Mouse (Mus musculus): Measurements from ENCODE around the gene Emilin3. TPM values are rescaled to one million over a fixed set of nuclear protein-coding genes. Genes with fewer than 3 reads are reported as not detected.

The Emilin3 gene
- polyA plus RNA-seq, 1 experiment from 2014 or later, result not detected

GRCm38 (mm10) chr2:160918154-160918929 is 6.2 kb upstream of the Emilin3 start:
- TF ChIP-seq EP300 (IDR thresholded peaks at IDR 0.05; ENCODE audit: low read depth) (no peak), CTCF (IDR thresholded peaks at IDR 0.05; ENCODE audit: low read depth) (no peak)
- WGBS (ENCODE audit: insufficient replicate concordance), result 66% methylated on average over 8 of the region's 8 CpGs
- ATAC-seq, result no peak
- Histone ChIP-seq H3K9ac (replicated peaks) (no peak overlapping the region), H3K4me2 (ENCODE audit: low read depth, low read length) (no peak overlapping the region), H3K27me3 (ENCODE audit: insufficient read depth, low read length) (peaks cover 5% of the 10 kb centered on the region), H3K4me1 (ENCODE audit: insufficient read depth) (no peaks in the 10 kb centered on the region), H3K27ac (ENCODE audit: low read depth) (no peak overlapping the region), H3K36me3 (replicated peaks; ENCODE audit: insufficient read depth, low read length) (no peaks in the 10 kb centered on the region), H3K9me3 (ENCODE audit: low read length) (no peaks in the 10 kb centered on the region), H3K4me3 (ENCODE audit: low read depth, low read length) (no peak overlapping the region)
- DNase-seq, result no peak

DNA sequence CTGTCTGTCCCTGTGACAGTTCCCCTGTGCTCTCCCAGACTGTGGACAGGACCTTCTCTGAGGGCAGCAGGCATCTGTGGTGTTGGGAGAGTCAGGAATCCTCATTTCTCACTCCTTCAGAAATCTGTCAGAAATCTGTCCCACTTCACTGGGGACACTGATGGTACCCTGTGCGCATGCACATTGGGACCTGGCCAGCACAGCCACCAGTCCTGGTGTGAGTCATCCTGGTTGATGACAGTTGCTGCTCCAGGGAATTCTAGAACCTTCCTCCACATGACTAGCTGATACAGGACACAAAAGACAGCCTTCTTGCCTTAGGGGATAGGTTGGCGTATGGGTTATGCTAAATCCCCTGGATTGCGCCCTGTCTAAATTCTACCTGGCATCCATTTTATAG is 5.2 kb upstream of the Emilin3 start:
- Histone ChIP-seq H3K4me2 (ENCODE audit: low read depth, low read length) (no peak overlapping the region), H3K4me1 (ENCODE audit: insufficient read depth) (no peaks in the 10 kb centered on the region), H3K27ac (ENCODE audit: low read depth) (no peak overlapping the region), H3K9ac (replicated peaks) (no peak overlapping the region), H3K27me3 (ENCODE audit: insufficient read depth, low read length) (peaks cover 15% of the 10 kb centered on the region), H3K4me3 (ENCODE audit: low read depth, low read length) (no peak overlapping the region), H3K36me3 (replicated peaks; ENCODE audit: insufficient read depth, low read length) (no peaks in the 10 kb centered on the region), H3K9me3 (ENCODE audit: low read length) (no peaks in the 10 kb centered on the region)
- WGBS (ENCODE audit: insufficient replicate concordance), result 91% methylated on average over 3 of the region's 3 CpGs
- TF ChIP-seq CTCF (IDR thresholded peaks at IDR 0.05; ENCODE audit: low read depth) (no peak), EP300 (IDR thresholded peaks at IDR 0.05; ENCODE audit: low read depth) (no peak)
- no peak for DNase-seq
- ATAC-seq, result no peak

- Histone ChIP-seq H3K27me3 (ENCODE audit: insufficient read depth, low read length) (peaks cover 21% of the 10 kb centered on the region), H3K27ac (ENCODE audit: low read depth) (no peak overlapping the region)
Observed at GRCm38 (mm10) chr2:160916714-160917113, 4.6 kb upstream of the Emilin3 start.

DNA sequence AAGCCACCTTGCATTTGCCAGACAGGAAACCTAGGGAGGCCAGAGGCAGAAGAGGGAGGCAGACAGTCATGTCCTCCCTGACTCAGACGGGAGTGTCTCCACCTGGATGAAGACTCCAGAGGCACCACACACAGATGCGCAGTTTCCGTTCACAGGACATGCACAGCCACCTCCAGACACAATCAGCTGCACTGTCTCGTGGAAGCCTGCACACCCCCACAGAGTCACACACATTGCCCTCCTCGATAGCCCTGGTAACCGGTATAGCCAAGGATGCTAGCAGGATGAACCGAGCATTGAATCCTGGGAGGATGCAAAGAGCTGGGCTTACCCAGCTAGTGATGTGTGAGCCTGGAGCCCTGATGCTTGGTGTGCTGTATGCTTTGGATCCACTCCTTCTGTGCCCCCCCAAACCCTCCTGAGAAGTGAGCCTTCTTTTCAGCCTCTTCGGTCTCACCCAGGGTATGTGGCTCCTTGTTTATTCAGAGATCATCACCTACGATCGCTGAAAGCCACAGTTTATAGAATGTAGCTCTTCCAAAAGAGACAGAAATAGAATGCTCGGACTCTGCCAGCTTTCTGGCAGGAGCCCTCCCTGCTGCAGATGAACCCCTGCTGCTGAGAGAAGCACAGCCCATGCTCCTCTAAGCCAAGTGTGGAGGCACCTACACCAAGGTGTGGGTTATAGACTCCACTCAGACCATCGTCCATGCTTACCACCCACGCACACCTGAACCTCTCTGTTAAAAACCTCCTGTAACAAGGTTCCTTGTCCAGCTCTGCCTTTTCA is 3.9 kb upstream of the Emilin3 start:
- TF ChIP-seq EP300 (IDR thresholded peaks at IDR 0.05; ENCODE audit: low read depth), result no peak
- no peak for TF ChIP-seq CTCF (IDR thresholded peaks at IDR 0.05; ENCODE audit: low read depth)
- peaks cover 28% of the 10 kb centered on the region for H3K27me3 ChIP-seq (ENCODE audit: insufficient read depth, low read length)
- H3K4me3 ChIP-seq (ENCODE audit: low read depth, low read length), result no peak overlapping the region
- ATAC-seq, result no peak
- H3K4me2 ChIP-seq (ENCODE audit: low read depth, low read length), result no peak overlapping the region
- H3K36me3 ChIP-seq (replicated peaks; ENCODE audit: insufficient read depth, low read length), result no peaks in the 10 kb centered on the region
- H3K27ac ChIP-seq (ENCODE audit: low read depth), result no peak overlapping the region
- 69% methylated on average over 13 of the region's 13 CpGs for WGBS (ENCODE audit: insufficient replicate concordance)
- DNase-seq, result no peak
- no peaks in the 10 kb centered on the region for H3K9me3 ChIP-seq (ENCODE audit: low read length)
- H3K9ac ChIP-seq (replicated peaks), result no peak overlapping the region
- H3K4me1 ChIP-seq (ENCODE audit: insufficient read depth), result 0 out of 2 replicates have a peak, but pooled peaks cover 4% of the 10 kb centered on the region

More at GRCm38 (mm10) chr2:160916714-160917113, 4.6 kb upstream of the Emilin3 start:
- no peak overlapping the region for H3K4me3 ChIP-seq (ENCODE audit: low read depth, low read length)
- TF ChIP-seq EP300 (IDR thresholded peaks at IDR 0.05; ENCODE audit: low read depth), result no peak
- TF ChIP-seq CTCF (IDR thresholded peaks at IDR 0.05; ENCODE audit: low read depth), result no peak
- no peak for ATAC-seq
- H3K9ac ChIP-seq (replicated peaks), result no peak overlapping the region
- 70% methylated on average over 8 of the region's 8 CpGs for WGBS (ENCODE audit: insufficient replicate concordance)
- no peak for DNase-seq
- H3K4me2 ChIP-seq (ENCODE audit: low read depth, low read length), result no peak overlapping the region
- H3K9me3 ChIP-seq (ENCODE audit: low read length), result no peaks in the 10 kb centered on the region
- H3K36me3 ChIP-seq (replicated peaks; ENCODE audit: insufficient read depth, low read length), result no peaks in the 10 kb centered on the region
- 0 out of 2 replicates have a peak, but pooled peaks cover 2% of the 10 kb centered on the region for H3K4me1 ChIP-seq (ENCODE audit: insufficient read depth)

- no peaks in the 10 kb centered on the region for H3K9me3 ChIP-seq (ENCODE audit: low read length)
- WGBS (ENCODE audit: insufficient replicate concordance), result 70% methylated on average over 9 of the region's 9 CpGs
- no peaks in the 10 kb centered on the region for H3K36me3 ChIP-seq (replicated peaks; ENCODE audit: insufficient read depth, low read length)
- H3K4me2 ChIP-seq (ENCODE audit: low read depth, low read length), result no peak overlapping the region
- 0 out of 2 replicates have a peak, but pooled peaks cover 4% of the 10 kb centered on the region for H3K4me1 ChIP-seq (ENCODE audit: insufficient read depth)
- TF ChIP-seq CTCF (IDR thresholded peaks at IDR 0.05; ENCODE audit: low read depth), result no peak
- H3K4me3 ChIP-seq (ENCODE audit: low read depth, low read length), result no peak overlapping the region
- ATAC-seq (no peak), DNase-seq (no peak)
- H3K9ac ChIP-seq (replicated peaks), result no peak overlapping the region
- peaks cover 34% of the 10 kb centered on the region for H3K27me3 ChIP-seq (ENCODE audit: insufficient read depth, low read length)
- H3K27ac ChIP-seq (ENCODE audit: low read depth), result no peak overlapping the region
Observed at GRCm38 (mm10) chr2:160914656-160915055, 2.5 kb upstream of the Emilin3 start.

DNA sequence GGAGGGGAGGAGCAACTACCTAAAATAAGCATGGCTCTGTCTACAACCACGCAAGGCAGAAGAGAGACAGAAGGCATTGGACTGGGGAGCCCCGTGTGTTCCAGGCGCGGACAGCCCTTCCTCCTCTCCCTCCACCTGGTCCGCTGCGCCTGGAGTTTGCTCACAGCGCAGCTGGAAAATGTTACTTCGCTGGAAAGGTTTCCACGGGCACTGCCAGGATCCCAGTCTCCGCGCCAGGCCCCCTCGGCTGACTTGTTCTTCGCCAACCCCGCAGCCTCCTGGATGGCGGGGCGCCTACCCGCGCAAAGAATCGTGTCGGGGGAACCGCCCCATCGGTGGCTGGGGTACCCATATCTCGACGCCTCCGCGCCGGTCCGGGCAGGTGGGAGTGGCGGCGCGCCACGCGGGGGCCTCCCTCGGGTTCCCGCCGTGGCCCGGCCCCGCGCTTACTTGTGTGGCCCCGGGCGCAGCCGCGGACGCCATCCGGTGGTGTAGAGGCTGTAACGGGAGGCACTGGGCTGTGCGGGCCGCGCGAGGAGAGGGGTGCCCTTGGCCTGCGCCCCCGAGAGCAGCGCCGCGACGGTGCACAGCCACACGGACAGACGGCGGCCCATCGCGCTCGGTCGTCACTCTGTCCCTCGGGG is 448 bp downstream of the Emilin3 start:
- Histone ChIP-seq H3K4me3 (ENCODE audit: low read depth, low read length) (peak overlapping the region; percentile 27), H3K9ac (replicated peaks) (no peak overlapping the region), H3K4me2 (ENCODE audit: low read depth, low read length) (peak overlapping the region; percentile 63), H3K27me3 (ENCODE audit: insufficient read depth, low read length) (peaks cover 34% of the 10 kb centered on the region), H3K9me3 (ENCODE audit: low read length) (no peaks in the 10 kb centered on the region), H3K4me1 (ENCODE audit: insufficient read depth) (0 out of 2 replicates have a peak, but pooled peaks cover 4% of the 10 kb centered on the region), H3K36me3 (replicated peaks; ENCODE audit: insufficient read depth, low read length) (no peaks in the 10 kb centered on the region), H3K27ac (ENCODE audit: low read depth) (no peak overlapping the region)
- no peak for DNase-seq
- ATAC-seq, result no peak
- WGBS (ENCODE audit: insufficient replicate concordance), result 3% methylated on average over 49 of the region's 64 CpGs
- TF ChIP-seq EP300 (IDR thresholded peaks at IDR 0.05; ENCODE audit: low read depth) (no peak), CTCF (IDR thresholded peaks at IDR 0.05; ENCODE audit: low read depth) (no peak)
